Mouse (Mus musculus) midbrain, postnatal 0 days (tissue): ENCODE measurements around the gene Myo19. TPM values are rescaled to one million over a fixed set of nuclear protein-coding genes. Genes with fewer than 3 reads are reported as not detected.
"Not testable (repeated sequence)": the region's sequence is repeated elsewhere in the genome, so short reads cannot be mapped to it uniquely, and the experiment has no call there.

Experiments used
- ATAC-seq: fragments of 200-750 bp; cut with Nextera tagmentation; 2 replicates; pipeline ENCODE4 v1.8.0; 2017; ENCODE audit warnings: moderate number of reproducible peaks, mild to moderate bottlenecking, moderate TSS enrichment, moderate library complexity; ENCODE audit not compliant: low FRiP score
- DNase-seq: peaks from one replicate; pipeline ENCODE4 v3.0.0-alpha.2; 2015; ENCODE audit warnings: low spot score
- H3K27ac ChIP-seq: fragments of 300-500 bp; sonication (generic); 2 replicates; pipeline ENCODE4 v1.5.1; 2014; ENCODE audit warnings: low read depth, mild to moderate bottlenecking, low read length, mixed read lengths
- H3K27me3 ChIP-seq: fragments of 300-500 bp; sonication (generic); 2 replicates; pipeline ENCODE4 v1.6.1; 2014; ENCODE audit warnings: low read length, control low read depth, mixed read lengths; ENCODE audit not compliant: insufficient read depth
- H3K36me3 ChIP-seq: fragments of 300-500 bp; sonication (generic); 2 replicates; pipeline ENCODE4 v1.6.1; 2014; ENCODE audit warnings: low read length, control low read depth, mixed read lengths; ENCODE audit not compliant: insufficient read depth
- H3K4me1 ChIP-seq: fragments of 300-500 bp; sonication (generic); 2 replicates; pipeline ENCODE4 v1.6.1; 2014; ENCODE audit warnings: mild to moderate bottlenecking, control low read depth, antibody characterized with exemption, low read length, mixed read lengths; ENCODE audit not compliant: insufficient read depth
- H3K4me2 ChIP-seq: fragments of 300-500 bp; sonication (generic); 2 replicates; pipeline ENCODE4 v1.6.1; 2014; ENCODE audit warnings: low read depth, mild to moderate bottlenecking, low read length, mixed read lengths; ENCODE audit not compliant: poor library complexity, severe bottlenecking
- H3K4me3 ChIP-seq: fragments of 300-500 bp; sonication (generic); 2 replicates; pipeline ENCODE4 v1.5.1; 2014; ENCODE audit warnings: low read depth, mild to moderate bottlenecking, low read length, moderate library complexity
- H3K9ac ChIP-seq: fragments of 300-500 bp; sonication (generic); replicated peaks from 2 replicates; pipeline ENCODE4 v1.6.1; 2014; ENCODE audit warnings: mild to moderate bottlenecking, low read length, moderate library complexity, mixed read lengths; ENCODE audit not compliant: poor library complexity, severe bottlenecking
- H3K9me3 ChIP-seq: fragments of 300-500 bp; sonication (generic); 2 replicates; pipeline ENCODE4 v1.6.1; 2016; ENCODE audit warnings: low read length, control low read depth
- CTCF ChIP-seq: IDR thresholded peaks from 2 replicates; pipeline ENCODE4 v1.5.1; 2016; ENCODE audit warnings: antibody characterized with exemption, mild to moderate bottlenecking
- WGBS: fragments of 180-500 bp; shearing (Covaris S2); extraction: QIAGEN DNeasy Blood & Tissue Kit; methylation state at CpG from one replicate; pipeline ENCODE4 v1.1.7; 2014; 5-methylcytosine and 5-hydroxymethylcytosine counted together
- polyA plus RNA-seq: library from polyadenylated mRNA; unstranded; fragments of >200 nt; fragmentation: Nextera tagmentation; extraction: Ambion mirVana; gene quantifications from 2 replicates; pipeline ENCODE4 v1.2.1, GENCODE M21; 2015
- total RNA-seq: library from RNA; depleted of rRNA; stranded (reverse); fragments of >200 nt; gene quantifications from 2 replicates; pipeline ENCODE4 v1.2.3, GENCODE M21; 2014

Gene Myo19
- total and polyA plus RNA-seq, 2 experiments from 2014 or later, result 4.4 to 13.6 TPM

GRCm38 (mm10) chr11:84871046-84871445, 8.9 kb upstream of the Myo19 start:
- Histone ChIP-seq H3K9me3 (no peaks in the 10 kb centered on the region), H3K4me1 (peaks cover 5% of the 10 kb centered on the region; the same call in 1 of the 2 replicates), H3K4me3 (peak overlapping the region; percentile 93), H3K9ac (peak overlapping the region; percentile 97), H3K36me3 (no peaks in the 10 kb centered on the region), H3K27ac (peak overlapping the region; percentile 99), H3K4me2 (peak overlapping the region; percentile 62), H3K27me3 (no peaks in the 10 kb centered on the region)
- ATAC-seq (peak; percentile 60), DNase-seq (peak; percentile 43)
- TF ChIP-seq CTCF, result no peak
- WGBS, result 2% methylated on average over 10 of the region's 10 CpGs

GRCm38 (mm10) chr11:84871548-84872069, 8.3 kb upstream of the Myo19 start:
- DNase-seq (no peak), ATAC-seq (no peak)
- Histone ChIP-seq H3K9ac (peak overlapping the region; percentile 97), H3K4me1 (peaks cover 5% of the 10 kb centered on the region; the same call in 1 of the 2 replicates), H3K27ac (peak overlapping the region; percentile 99), H3K4me2 (peak overlapping the region; percentile 62), H3K4me3 (peak overlapping the region; percentile 93), H3K27me3 (no peaks in the 10 kb centered on the region), H3K36me3 (no peaks in the 10 kb centered on the region), H3K9me3 (no peaks in the 10 kb centered on the region)
- 81% methylated on average over 4 of the region's 4 CpGs for WGBS
- no peak for TF ChIP-seq CTCF

GRCm38 (mm10) chr11:84873042-84873833, 6.7 kb upstream of the Myo19 start:
- Histone ChIP-seq H3K4me1 (0 out of 2 replicates have a peak, but pooled peaks cover 3% of the 10 kb centered on the region), H3K27ac (no peak overlapping the region), H3K4me3 (no peak overlapping the region), H3K9ac (no peak overlapping the region), H3K36me3 (no peaks in the 10 kb centered on the region), H3K4me2 (no peak overlapping the region), H3K9me3 (no peaks in the 10 kb centered on the region), H3K27me3 (no peaks in the 10 kb centered on the region)
- WGBS, result 73% methylated on average over 1 of the region's 1 CpGs
- peak; percentile 19; the same call in 1 of the 2 replicates for TF ChIP-seq CTCF
- ATAC-seq (no peak), DNase-seq (no peak)

- no CpG with 5 or more reads among the region's 1 CpGs for WGBS
- not testable (repeated sequence) for H3K27ac ChIP-seq, H3K4me2 ChIP-seq, H3K27me3 ChIP-seq, H3K4me3 ChIP-seq, ATAC-seq, H3K4me1 ChIP-seq, H3K36me3 ChIP-seq, H3K9ac ChIP-seq, DNase-seq, H3K9me3 ChIP-seq
Measured at GRCm38 (mm10) chr11:84876020-84876419, 3.9 kb upstream of the Myo19 start.

GRCm38 (mm10) chr11:84879007-84879771, 759 bp upstream of the Myo19 start:
- ATAC-seq (no peak), DNase-seq (no peak)
- WGBS, result 24% methylated on average over 6 of the region's 7 CpGs
- Histone ChIP-seq H3K9ac (peak overlapping the region; percentile 82), H3K36me3 (peaks cover 5% of the 10 kb centered on the region; the same call in 1 of the 2 replicates), H3K27ac (peak overlapping the region; percentile 80; the same call in 1 of the 2 replicates), H3K27me3 (no peaks in the 10 kb centered on the region), H3K4me1 (no peaks in the 10 kb centered on the region; the same call in 1 of the 2 replicates), H3K4me2 (peak overlapping the region; percentile 82), H3K4me3 (peak overlapping the region; percentile 73), H3K9me3 (no peaks in the 10 kb centered on the region)
- TF ChIP-seq CTCF, result no peak
